Mouse (Mus musculus) cerebellum, adult 11-12 months (tissue): Measurements from ENCODE around the gene Il17ra.

ENCODE experiments used
- DNase-seq: peaks from one replicate; pipeline ENCODE4 v3.0.0; 2022

The Il17ra gene

GRCm38 (mm10) chr6:120463086-120463871 lies at the start of gene Il17ra:
Gene Il17ra (plus strand): TSS chr6:120463247.
- no peak for DNase-seq

DNA sequence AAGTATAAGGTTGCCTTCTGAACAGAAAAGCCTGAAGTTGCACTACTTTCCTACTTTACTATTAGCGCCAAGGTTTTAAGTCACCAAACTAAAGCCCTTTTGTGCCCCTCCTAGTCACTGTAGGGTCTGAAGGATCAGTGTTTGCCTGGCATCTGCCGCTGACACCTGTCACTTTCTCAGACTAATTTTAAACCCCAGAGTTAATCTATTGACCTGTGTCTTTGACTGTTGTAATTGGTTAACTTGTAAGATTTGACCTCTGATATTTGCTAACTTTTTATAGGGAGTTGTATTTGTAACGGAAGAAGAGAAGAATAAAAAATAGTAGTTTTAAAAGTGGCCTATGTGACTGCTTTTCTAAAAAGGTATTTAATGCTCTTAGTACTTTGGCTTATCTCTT lies 24.9 kb upstream of the Il17ra start:
- no peak for DNase-seq

- no peak for DNase-seq
These were observed 20.8 kb upstream of the Il17ra start for GRCm38 (mm10) chr6:120442171-120442749.

DNA sequence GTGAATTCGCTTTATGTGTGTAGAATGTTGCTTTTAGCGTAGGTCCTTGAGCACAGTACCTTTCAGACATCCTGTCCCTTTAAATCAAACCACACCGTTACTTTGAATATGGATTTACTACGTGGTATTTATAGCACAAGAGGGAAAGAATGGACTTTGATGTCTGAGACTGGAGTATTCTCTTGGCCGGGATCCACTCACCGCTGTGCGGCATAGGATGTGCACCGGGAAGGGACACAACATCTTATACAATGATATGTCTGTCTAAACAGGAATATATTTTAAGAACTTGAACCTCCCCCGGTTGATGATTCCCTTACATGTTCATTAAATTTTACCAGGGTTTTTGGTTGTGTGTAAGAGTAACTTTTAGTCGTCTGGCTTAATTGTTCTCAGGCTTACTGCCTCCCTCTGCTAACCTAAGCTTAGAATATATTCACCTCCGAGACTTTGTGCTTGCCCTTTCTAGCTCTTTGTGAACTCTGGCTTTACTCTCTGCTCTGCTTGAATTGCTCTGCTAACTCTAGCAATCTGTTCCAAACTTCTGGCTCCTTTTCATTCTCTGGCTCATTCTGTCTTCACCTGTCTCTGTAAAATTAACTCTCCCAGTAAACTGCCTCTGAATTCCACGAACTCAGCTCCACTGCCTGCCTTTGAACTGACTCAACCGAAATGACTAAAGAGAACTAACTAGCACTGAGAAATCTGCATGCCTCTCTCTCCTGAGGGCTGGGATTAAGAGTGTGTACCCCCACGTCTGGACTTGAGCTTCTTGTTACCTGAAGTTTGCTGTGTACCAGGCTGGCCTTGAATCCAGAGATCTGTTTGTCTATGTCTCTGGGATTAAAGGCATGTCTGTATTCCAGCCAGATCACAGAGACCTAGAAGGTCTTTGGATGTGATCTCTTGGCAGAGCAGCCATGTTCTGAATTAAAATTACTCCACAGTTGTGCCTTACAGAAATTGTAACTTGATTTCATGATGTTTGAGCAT lies 19.4 kb upstream of the Il17ra start:
- no peak for DNase-seq

GRCm38 (mm10) chr6:120450208-120450607 lies 12.8 kb upstream of the Il17ra start:
- no peak for DNase-seq

GRCm38 (mm10) chr6:120452384-120453102 lies 10.5 kb upstream of the Il17ra start:
- DNase-seq: no peak

GRCm38 (mm10) chr6:120453103-120453445 lies 10.0 kb upstream of the Il17ra start:
- no peak for DNase-seq

DNA sequence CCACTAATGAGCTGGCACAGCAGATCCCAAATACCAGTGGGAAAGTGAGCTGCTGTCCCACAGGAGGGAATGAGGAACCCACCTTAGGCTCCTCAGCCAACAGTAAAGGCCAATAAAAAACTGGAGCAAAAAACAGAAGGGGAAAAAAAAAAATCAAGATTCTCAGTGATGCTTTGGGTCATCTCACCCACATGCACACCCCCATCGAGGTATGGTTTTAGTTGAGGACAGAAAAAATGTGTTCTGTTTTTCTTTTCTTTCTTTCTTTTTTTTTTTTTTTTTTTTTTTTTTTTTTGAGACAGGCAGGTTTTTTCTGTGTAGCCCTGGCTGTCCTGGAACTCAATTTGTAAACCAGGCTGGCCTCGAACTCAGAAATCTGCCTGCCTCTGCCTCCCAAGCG lies 9.5 kb upstream of the Il17ra start:
- no peak for DNase-seq

GRCm38 (mm10) chr6:120454627-120455077 lies 8.4 kb upstream of the Il17ra start:
- DNase-seq: no peak

- DNase-seq: no peak
These were observed 6.0 kb upstream of the Il17ra start for GRCm38 (mm10) chr6:120457074-120457473.

- DNase-seq: no peak
These were observed 5.3 kb upstream of the Il17ra start for GRCm38 (mm10) chr6:120457751-120458150.

- DNase-seq: no peak
These were observed 1.8 kb upstream of the Il17ra start for GRCm38 (mm10) chr6:120461217-120461616.

- DNase-seq: no peak
These were observed 796 bp upstream of the Il17ra start for GRCm38 (mm10) chr6:120462251-120462650.

GRCm38 (mm10) chr6:120463884-120464283 lies 837 bp downstream of the Il17ra start:
- DNase-seq: no peak

- DNase-seq: no peak
These were observed 1.4 kb downstream of the Il17ra start for GRCm38 (mm10) chr6:120464406-120464939.

GRCm38 (mm10) chr6:120465393-120465792 lies 2.3 kb downstream of the Il17ra start:
- no peak for DNase-seq

- no peak for DNase-seq
These were observed 3.7 kb downstream of the Il17ra start for GRCm38 (mm10) chr6:120466609-120467329.

DNA sequence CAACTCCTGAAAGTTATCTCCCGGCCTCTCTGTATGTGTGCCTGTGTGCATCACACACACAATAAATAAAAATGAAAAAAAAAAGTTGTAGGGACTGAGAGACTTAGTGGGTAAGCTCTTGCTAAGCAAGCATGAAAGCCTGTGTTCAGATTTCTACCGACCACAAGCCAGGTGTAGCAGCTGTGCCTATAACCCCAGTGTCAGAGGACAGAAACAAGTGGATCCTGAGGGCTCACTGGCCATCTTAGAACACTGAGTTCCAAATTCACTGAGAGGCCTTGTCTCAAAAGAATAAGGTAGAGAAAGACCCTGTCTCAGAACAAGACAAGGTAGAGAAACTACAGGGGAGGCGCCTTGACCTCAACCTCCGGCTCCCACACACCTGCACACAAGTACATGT lies 5.2 kb downstream of the Il17ra start:
- no peak for DNase-seq

GRCm38 (mm10) chr6:120469268-120469667 lies 6.2 kb downstream of the Il17ra start:
- no peak for DNase-seq

GRCm38 (mm10) chr6:120469770-120470169 lies 6.7 kb downstream of the Il17ra start:
- DNase-seq: no peak

- DNase-seq: no peak
These were observed 7.6 kb downstream of the Il17ra start for GRCm38 (mm10) chr6:120470666-120471065.

DNA sequence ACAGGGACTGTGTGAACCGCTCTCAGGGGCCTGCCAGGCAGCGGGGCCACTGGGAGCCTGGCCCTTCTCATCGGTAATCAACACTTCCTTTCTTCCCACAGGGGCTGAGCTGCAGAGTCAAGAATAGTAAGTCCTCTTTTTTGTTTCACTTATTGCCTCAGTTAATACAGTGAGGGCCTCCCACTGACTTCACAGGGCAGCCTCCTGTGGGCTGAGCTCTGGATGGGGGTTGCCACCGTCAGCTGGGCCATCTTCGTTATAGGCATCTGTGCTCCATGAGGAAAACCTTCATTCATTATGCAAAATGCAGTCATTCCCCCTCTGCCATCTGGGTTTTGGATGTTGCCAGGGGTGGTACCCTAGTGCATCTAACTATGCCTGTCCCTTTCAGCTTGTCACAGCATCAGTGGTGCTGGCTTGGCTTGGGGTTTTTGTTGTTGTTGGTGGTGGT lies 9.0 kb downstream of the Il17ra start:
- DNase-seq: no peak
